Mouse (Mus musculus) heart, adult 2 months (tissue): ENCODE measurements at regions not wholly inside any gene's neighbourhood (a gene's known extent, or its start where the extent isn't known, plus 50 kb on each side); places are given as distances from the start of the nearest gene placed in this dataset.

Experiments used
- CTCF ChIP-seq: fragments of 200-600 bp; IDR thresholded peaks from 2 replicates; pipeline ENCODE4 v1.8.1; 2022; ENCODE audit warnings: antibody characterized with exemption, mild to moderate bottlenecking, moderate library complexity
- EP300 ChIP-seq: fragments of 200-500 bp; IDR thresholded peaks from 2 replicates; pipeline ENCODE4 v1.6.1; 2011; ENCODE audit warnings: low read depth, low read length, control low read depth; ENCODE audit not compliant: insufficient read depth

GRCm38 (mm10) chr4:31566158-31566557 is 397.7 kb upstream of the Map3k7 start:
- TF ChIP-seq CTCF (no peak), EP300 (no peak)
